Mouse (Mus musculus) regulatory T cell (primary cell): ENCODE data around the gene Lin54.

ENCODE experiments used
- in situ Hi-C: fragments of 300-600 bp; cut with MboI, MseI; formaldehyde crosslinking; loops from one replicate; pipeline ENCODE4 v1.15.1; 2025; ENCODE audit warnings: high pct_unique_total_duplicates

Lin54 gene

DNA sequence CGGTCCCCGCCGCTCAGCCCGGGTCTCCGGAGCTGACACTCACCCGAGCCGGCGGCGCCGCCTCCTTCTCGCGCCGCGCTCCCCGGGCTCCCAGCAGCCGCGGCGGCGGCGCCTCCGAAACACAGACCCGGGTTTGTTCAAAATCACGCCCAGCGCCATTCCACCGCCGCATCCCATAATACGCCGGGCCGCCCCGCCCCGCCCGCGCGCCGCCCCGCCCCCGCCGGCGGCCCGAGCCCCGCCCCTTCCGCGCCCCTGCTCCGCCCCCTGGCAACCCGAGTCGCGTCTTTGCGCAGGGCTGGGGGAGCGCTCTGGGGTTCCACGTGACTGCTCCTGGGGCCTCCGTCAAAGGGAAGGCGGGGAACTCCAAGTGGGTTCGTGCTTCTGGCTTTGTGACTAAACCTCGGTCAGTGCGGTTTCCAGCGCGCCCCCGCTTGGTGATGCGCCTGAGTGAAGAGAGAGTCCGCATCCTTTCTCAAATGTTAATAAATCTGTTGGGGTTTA is at the start of gene Lin54:
Gene Lin54 (minus strand): TSS at position 182 of the 504 bp plus-strand sequence.
- in situ Hi-C loops = no loop called here

DNA sequence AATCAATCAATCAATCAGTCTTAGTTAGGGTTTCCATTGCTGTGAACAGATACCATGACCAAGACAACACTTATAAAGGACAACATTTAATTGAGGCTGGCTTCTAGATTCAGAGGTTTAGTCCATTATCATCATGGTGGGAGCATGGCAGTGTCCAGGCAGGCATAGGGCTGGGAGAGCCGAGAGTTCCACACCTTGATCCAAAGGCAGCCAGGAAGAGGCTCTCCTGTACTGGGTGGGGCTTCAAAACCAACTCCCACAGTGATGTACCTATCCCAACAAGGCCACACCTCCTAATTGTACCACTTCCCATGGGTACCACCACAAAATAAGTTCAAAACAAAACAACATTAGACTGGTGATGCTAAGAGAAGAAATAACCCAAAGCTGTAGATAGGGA is 49.7 kb upstream of the Lin54 start:
- in situ Hi-C loops = no loop called here

DNA sequence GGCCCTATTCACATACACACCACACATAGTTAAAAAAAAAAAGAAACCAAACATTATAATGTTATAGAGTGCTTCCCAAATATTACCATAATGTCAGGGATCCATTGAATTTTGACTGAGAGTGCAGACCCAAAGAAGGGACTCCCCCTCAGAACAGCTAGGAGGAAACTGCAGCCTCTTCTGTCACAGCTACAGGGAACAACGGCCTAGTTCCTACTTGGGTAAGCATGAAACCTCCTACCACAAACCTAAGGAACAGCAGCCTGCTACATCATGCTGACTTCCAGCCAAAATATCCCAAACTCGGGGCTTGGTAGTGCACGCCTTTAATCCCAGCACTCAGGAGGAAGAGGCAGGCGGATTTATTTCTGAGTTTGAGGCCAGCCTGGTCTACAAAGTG is 48.9 kb upstream of the Lin54 start:
- in situ Hi-C loops = no loop called here

DNA sequence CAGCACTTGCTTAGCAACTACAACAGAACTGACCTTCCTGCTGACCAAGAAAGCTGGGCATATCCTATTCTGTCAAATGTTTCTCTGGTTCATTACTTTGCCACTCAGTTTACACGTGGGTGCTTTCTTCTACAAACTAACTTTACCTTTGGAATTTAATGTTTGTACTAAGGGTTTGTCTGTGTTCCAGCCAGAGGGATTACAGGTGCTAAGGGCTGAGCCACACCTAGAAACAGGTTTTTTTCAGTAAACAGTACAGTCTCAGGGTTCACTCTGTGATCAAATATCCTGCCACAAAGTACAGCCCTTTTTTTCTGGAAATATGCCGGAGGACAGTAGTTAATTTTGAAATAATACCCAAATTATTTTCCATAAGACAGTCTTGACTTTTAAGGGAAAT is 47.8 kb upstream of the Lin54 start:
- in situ Hi-C loops = no loop called here

DNA sequence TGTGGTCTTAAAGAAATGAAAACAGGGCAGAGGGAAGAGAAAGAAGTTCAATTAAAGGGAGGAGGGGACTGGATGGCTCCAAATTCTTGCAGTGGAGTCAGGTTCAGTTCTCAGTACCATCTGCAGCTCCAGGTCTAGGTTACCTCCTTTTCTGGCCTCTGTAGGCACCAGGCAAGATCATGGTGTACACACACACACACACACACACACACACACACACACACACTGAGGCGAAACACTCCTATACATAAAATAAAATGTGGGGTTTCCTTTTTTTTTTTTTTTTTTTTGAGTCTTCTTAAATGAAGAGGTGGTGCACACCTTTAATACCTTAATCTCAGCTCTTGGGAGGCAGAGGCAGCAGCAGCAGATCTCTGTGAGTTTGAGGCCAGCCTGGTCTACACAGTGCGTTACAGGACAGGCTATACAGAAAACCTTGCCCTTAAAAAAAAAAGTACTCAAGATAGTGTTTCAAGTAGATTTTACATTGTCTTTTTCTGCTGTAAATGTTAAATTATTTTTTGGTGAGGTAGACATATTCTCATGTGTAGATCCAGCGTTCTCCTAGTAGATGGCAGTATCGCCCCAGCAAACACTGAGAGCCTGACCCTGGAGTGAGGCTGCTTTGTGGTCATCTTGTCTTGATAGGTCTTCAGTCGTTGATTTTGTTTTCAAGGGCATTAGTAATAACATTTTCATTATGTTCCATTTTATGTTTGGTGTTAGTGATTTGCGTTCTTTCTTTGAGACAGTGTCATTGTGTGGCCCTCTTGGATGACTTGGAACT is 46.0 kb upstream of the Lin54 start:
- in situ Hi-C loops = no loop called here

DNA sequence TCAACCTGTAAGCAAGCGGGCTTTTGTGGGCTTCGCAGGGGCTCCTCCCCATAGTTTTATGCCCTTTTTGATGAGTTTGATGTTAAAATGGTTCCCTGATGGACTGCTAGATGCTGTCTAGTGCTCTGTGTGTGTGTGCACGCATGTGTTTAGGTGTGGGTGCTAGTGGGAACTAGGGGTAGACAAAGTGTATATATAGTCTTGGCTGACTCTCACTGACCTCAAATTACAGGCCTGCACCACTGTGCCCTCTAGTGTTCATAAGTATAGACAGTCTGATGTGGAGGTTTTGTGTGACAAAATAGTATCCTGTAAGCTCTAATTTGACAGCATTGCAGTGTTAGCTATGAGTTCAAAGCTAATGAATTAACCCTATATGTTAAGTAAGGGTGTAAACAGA is 36.2 kb upstream of the Lin54 start:
- in situ Hi-C loops = loop anchor here (10.0 kb wide), 1 partner anchor 52 kb away; no protein-coding TSS in a partner anchor

DNA sequence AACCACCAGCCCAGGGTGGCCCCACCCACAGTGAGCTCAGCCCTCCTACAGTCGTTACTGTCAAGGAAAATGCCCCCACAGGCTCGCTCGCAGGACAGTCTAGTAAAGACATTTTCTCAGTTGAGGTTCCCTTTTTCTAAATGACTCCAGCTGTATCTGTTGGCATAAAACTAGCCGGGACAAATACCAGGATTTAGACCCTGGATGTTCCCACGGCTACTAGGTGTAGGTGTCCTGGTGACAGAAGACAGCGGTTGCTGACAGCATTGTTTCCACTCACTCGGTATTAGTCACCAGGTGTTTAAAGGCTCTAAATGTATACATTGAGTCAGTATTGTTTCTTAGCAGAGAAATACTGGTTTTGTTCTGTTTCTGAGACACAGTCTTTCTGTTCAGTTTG is 35.4 kb upstream of the Lin54 start:
- in situ Hi-C loops = loop anchor here (10.0 kb wide), 1 partner anchor 51 kb away; no protein-coding TSS in a partner anchor

DNA sequence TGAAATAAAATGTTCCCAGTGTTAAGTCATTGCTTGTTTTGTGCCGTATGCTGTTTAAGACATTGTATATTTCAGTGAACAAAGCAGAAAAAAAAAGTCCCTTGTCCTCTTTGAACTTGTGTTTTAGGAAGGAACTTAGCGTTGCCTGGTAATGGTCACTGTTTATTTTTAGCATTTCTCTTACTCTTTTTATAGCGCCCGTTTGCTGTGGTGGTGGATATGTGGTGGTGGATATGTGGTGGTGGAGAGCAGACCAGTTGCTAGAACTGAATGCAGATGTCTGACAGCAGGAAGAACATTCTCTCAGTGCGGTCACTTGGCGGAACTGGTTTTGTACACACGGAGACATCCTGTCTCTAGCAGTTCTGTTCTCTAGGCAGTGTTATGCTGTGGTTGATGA is 25.7 kb upstream of the Lin54 start:
- in situ Hi-C loops = no loop called here

DNA sequence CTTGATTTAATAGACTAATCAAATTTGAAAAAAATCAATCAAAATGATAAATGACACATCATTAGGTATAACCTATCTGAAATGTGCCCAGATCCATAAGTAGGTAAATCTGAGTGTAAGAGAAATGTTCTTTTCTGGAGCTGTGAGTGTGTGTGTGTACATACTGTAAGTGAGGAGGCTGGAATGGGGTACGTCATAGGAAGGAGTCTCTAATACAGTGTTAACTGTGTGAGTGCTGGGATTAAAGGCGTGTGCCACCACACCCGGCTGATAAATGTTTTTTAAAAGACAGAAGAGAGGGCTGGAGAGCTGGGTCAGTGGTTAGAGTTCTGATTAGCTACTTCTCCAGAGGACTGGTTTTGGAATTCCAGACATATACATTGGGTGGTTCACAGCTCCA is 25.2 kb upstream of the Lin54 start:
- in situ Hi-C loops = no loop called here

DNA sequence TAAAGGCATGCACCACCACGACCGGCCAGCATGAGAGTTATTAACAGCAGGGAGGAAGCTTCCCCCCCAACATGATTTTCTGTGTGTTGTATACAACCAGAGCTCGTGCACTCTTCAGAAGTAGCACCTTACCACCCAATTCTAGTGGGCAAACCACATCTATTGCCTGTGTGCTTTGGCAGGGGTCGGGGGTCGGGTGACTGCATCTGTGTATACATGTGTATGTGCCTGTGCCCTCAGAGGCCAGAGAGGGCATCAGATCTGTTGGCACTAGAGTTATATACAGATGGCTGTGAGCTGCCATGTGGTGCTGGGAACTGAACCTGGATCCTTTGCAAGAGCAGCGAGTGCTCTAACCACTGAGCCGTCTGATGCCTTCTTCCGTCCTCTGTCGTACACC is 24.5 kb upstream of the Lin54 start:
- in situ Hi-C loops = no loop called here

DNA sequence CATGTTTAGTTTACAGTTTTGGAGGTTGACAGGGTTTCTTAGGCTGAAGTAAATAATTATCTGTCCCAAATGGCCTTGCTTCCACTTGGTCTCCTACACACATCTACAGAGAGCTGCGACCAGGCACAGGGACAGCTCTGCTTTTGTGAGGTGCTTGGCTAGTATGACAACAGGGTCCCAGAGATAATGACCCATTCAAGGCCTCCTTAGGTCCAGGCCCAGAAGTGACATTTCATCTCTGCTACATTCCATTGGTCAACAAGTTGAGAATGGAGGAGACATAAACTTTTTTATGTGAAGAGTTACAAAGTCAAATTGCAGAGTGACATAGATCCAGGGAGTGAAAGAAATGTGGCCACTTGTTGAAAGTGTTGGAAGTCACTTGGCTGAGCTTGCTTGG is 22.9 kb upstream of the Lin54 start:
- in situ Hi-C loops = no loop called here

DNA sequence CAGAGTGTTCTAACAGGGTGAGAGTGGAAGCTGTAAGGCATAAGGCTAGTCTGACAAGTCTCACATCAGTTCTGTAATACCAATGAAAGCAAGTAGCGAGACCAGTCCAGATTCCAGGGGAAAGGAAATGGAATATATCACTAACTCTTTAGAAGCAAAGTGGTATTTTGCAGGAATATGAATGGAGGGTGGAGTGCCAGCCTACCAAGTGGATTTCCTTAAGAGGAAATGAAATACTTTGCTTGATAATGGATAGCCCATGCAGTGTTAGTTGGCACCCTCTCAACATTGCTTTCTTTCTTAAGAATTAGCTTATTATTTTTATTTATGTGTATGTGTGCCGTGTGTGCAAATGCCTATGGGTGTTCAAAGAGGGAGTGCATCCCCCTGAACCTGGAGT is 19.8 kb upstream of the Lin54 start:
- in situ Hi-C loops = no loop called here

DNA sequence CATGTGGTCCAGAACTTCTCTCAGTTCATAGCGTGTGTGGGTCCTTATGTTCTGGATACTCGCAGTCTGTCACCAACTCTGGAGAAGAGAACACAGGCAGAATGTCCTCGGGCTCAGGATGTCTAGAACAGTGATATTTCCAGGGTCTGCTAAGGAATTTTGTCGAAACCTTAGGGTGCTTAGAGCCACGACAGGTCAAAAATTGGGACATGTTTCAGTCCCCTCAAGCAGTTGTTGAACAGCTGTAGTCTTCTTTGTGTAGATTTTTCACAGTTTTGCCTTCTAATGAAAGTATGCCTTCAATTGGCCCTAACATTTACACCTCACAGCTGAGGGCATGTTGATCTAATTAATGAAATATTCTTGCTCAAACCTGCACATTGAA is 18.6 kb upstream of the Lin54 start:
- in situ Hi-C loops = loop anchor here (5.0 kb wide), 1 partner anchor 87 kb away; no protein-coding TSS in a partner anchor

DNA sequence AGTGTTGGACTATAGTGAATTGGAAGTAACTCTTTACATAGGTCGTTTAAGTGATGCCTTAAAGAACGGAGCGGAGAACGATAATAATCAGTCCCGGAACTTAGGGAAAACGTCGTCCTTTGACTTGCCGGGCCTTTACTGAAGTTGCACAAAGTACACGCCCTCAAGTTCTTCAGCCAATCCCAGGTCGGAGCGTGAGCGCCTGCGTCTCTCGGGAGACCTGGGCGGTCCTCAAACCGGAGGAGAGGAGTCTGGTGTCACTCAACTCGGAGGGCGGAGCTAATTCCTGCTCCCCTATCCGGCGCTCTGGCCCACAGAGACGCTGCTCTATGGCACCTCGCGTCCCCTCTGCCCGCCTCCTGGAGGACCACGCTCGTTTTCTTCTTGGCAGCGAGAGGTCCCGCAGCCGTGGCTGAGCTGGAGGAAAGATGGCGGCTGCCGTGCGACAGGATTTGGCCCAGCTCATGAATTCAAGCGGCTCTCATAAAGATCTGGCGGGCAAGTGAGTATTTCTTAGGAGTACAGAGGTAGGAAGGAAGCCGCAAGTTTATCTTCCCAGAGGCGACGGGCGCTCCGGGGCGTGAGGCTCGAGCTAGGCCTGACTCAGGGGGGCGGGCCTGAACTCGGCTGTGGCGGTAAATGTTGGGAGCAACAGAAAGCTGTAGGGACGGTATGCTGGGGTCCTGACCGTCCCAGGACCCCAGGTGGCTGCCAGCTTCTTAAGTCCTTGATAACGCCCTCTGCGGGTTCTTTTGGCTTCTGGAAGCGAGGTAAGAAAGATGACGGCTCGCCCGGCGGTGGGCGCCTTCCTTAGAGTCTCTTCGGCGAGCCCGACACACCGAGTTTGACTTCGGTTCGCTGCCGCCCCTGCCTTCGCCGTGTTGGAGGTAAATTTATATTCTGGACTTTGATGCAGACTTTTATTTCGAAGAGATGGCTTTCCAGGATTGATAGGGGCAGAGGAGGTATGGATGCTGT is 17.9 kb upstream of the Lin54 start, which contains the start of gene Cops4:
Gene Cops4 (plus strand): TSS at position 261 of the 978 bp plus-strand sequence.
- in situ Hi-C loops = loop anchor here (5.0 kb wide), 1 partner anchor 86 kb away; no protein-coding TSS in a partner anchor

DNA sequence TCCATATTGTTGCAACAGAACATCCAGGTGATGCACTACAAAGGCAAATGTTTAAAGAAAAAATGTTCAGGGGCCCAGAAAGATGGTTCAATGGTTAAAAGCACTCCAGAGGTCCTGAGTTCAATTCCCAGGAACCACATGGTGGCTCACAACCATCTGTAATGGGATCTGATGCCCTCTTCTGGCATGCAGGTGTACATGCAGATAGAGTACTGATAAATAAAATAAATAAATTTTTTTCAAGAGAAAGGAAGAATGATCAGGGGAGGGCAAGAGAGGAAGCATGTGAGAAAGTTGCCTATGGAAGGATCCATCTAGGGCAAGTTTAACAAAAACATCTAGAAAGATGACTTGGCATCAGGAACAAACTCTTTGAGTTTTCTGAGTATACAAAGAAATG is 12.1 kb upstream of the Lin54 start:
- in situ Hi-C loops = no loop called here

DNA sequence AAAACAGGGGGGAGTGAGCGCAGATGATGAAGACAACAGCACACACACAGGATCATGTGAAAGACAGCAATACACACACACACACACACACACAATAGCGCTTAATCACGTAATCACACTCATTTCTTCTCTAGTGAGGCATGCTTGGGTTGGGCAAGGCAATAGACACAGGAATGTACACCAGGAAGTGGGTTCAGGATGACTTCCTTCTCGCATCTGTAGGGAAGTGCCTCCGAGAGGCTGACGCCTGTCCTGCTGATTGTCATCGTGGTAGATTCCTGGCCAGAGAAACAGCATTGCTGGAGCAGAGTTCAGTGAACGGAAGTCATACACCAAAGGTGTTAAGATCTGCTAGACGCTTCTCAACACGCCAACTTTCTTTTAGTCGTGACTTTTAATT is 8.8 kb upstream of the Lin54 start:
- in situ Hi-C loops = no loop called here

DNA sequence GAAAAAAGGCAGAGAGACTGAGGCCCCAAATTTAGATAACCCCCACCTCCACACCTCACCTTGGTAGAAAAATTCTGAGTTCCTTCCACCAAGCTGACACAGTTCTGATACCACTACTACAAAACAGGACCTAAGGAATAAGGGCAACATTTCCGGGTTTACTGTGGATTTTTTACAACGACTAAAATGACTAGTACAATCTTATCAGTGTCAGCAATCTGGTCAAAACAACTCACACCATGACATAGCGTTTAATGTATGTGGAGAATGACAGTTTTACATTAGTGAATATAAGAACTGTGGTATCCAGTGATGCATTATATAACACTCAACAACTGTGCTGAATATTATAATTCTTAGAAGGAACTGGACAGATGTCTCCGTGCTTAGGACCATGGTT is 828 bp upstream of the Lin54 start:
- in situ Hi-C loops = no loop called here

DNA sequence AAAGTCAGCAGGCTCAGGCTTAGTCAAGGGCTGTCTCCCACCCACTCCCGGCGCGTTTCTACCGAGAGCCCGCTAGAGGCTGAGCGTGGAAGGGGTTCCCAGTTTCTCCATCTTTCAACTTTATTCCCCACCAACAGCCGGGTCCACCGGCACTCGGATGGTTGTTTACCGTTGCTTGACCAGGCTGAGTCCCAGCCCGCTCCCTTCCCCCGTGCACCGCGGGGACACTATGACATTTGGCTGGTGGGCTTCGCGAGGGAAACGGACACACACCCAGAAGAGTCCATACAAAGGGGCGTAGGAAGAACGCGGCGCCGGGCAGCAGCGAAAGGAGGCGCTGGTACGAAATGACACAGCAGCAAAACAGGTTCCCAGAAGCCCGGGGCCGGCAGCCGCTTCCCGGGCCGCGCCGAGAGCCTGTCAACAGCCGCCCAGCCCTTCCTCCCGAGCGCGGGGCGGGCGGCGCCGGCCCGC is 571 bp downstream of the Lin54 start:
- in situ Hi-C loops = no loop called here

DNA sequence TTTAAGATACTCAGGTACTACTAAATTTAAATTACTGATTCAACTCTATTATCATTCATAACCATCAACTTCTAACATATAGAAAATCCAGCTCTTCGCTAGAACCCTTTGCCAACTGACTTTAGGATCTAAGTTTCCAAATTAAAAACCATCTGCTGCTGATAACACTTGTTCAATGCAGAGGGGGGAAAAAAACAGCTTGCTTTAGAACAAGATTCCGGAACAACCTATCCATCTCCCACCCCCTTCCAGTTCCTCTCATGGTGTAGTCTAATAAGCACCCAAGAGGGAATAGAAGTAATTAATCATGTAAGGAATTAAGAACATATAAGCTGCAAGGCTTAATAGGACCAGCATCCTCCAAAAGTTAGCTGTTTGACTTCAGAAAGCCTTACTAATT is 1.2 kb downstream of the Lin54 start:
- in situ Hi-C loops = no loop called here

DNA sequence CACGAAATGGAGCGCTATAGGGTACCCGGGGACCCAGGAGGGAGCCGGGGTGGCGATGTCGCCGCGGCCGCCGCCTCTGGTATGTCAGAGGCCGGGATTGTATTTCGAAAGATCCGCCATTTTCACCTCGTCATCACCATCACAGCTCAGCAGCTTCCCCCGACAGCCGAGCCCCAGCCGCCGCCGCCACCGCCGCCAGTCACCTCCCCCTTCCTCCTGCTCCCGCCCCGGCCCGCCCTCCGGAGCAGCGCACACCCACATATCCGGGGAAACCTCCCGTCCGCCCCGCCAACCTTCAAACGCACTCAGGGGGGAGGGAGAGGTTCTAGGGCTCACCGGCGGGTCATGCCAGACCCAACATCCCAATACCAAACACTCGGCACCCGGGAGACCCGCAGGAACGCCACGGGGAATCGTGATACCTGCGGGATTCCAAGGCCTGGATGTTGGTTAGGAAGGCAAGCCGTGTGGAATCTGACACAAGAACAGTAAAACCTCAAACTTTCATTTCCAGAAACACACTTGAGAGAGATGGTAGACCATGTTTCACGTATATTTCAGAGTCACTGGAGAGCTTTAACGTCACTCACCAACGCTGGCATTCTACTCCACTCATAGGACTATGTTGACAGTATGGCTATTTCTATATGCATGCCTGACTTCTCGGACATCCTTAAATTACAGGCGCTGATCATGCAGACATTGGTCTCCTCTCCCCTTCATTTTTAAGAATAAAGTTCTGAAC is 1.8 kb downstream of the Lin54 start:
- in situ Hi-C loops = no loop called here

DNA sequence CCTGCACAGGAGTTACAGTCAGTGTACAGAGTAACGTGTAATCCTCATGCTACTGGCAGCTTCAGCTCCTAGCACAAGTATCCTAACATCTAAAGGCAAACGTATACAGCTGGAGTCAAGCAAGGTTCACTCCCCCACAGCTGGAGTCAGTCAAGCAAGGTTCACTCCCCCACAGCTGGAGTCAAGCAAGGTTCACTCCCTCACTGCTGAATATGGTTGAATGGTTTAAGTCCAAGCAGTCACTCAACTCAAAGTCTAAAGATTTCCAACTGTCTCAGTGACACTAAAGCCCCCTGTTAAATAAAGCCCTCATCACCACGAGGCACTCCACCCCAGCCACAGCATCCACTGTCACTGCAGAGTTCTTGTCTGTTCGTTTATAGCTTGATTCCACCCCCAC is 8.7 kb downstream of the Lin54 start:
- in situ Hi-C loops = no loop called here
